Mouse (Mus musculus): ENCODE measurements around the gene Cacna1a. TPM values are rescaled to one million over a fixed set of nuclear protein-coding genes. Genes with fewer than 3 reads are reported as not detected.

The Cacna1a gene
- total and polyA plus RNA-seq, 3 experiments = 3.2 to 5.1 TPM; not detected in 1

GRCm38 (mm10) chr8:84429014-84429413 lies 40.8 kb downstream of the Cacna1a start:
- Histone ChIP-seq H3K9me3 (replicated peaks; ENCODE audit: insufficient read depth, low read length) (no peaks in the 10 kb centered on the region), H3K4me1 (ENCODE audit: control insufficient read depth in 1 of 2, insufficient read depth in 2 of 2, low read length in 2 of 2) (no peaks in the 10 kb centered on the region), H3K79me2 (ENCODE audit: control insufficient read depth, insufficient read depth, low read length, poor library complexity) (no peaks in the 10 kb centered on the region), H3K27ac (ENCODE audit: control insufficient read depth, low read depth, low read length) (no peak overlapping the region), H3K27me3 (ENCODE audit: control insufficient read depth in 1 of 2, insufficient read depth in 2 of 2, low read length in 2 of 2) (0 out of 4 replicates have a peak, but pooled peaks cover 0 to 6% of the 10 kb centered on the region in 2 experiments), H3K9ac (ENCODE audit: control insufficient read depth, low read depth, low read length, poor library complexity, severe bottlenecking) (no peak overlapping the region), H3K4me3 (ENCODE audit: control insufficient read depth in 1 of 2, insufficient read depth in 1 of 2, low read depth in 2 of 2, low read length in 2 of 2) (no peak overlapping the region), H3K36me3 (ENCODE audit: control insufficient read depth in 1 of 2, insufficient read depth in 2 of 2, low read length in 2 of 2) (no peaks in the 10 kb centered on the region)
- TF ChIP-seq ELF1 (IDR thresholded peaks at IDR 0.05; ENCODE audit: low read depth, low read length) (no peak), KAT2A (conservative IDR thresholded peaks at IDR 0.05; ENCODE audit: low read depth, low read length) (no peak)
- DNase-seq (ENCODE audit: low read depth, low spot score) = no peak

GRCm38 (mm10) chr8:84429492-84429891 lies 41.3 kb downstream of the Cacna1a start:
- H3K27ac ChIP-seq (ENCODE audit: control insufficient read depth, low read depth, low read length) = no peak overlapping the region
- 0 out of 4 replicates have a peak, but pooled peaks cover 0 to 6% of the 10 kb centered on the region in 2 experiments for H3K27me3 ChIP-seq (ENCODE audit: control insufficient read depth in 1 of 2, insufficient read depth in 2 of 2, low read length in 2 of 2)
- H3K4me1 ChIP-seq (ENCODE audit: control insufficient read depth in 1 of 2, insufficient read depth in 2 of 2, low read length in 2 of 2) = no peaks in the 10 kb centered on the region
- H3K9ac ChIP-seq (ENCODE audit: control insufficient read depth, low read depth, low read length, poor library complexity, severe bottlenecking) = no peak overlapping the region
- no peaks in the 10 kb centered on the region for H3K36me3 ChIP-seq (ENCODE audit: control insufficient read depth in 1 of 2, insufficient read depth in 2 of 2, low read length in 2 of 2)
- no peak for TF ChIP-seq HCFC1 (IDR thresholded peaks at IDR 0.05; ENCODE audit: low read depth, low read length)
- no peaks in the 10 kb centered on the region for H3K9me3 ChIP-seq (replicated peaks; ENCODE audit: insufficient read depth, low read length)
- H3K4me3 ChIP-seq (ENCODE audit: control insufficient read depth in 1 of 2, insufficient read depth in 1 of 2, low read depth in 2 of 2, low read length in 2 of 2) = no peak overlapping the region
- DNase-seq (ENCODE audit: low read depth, low spot score) = no peak
- H3K79me2 ChIP-seq (ENCODE audit: control insufficient read depth, insufficient read depth, low read length, poor library complexity) = no peaks in the 10 kb centered on the region

GRCm38 (mm10) chr8:84435370-84435769 lies 47.1 kb downstream of the Cacna1a start:
- no peaks in the 10 kb centered on the region for H3K9me3 ChIP-seq (replicated peaks; ENCODE audit: insufficient read depth, low read length)
- peaks cover 0 to 5% of the 10 kb centered on the region in 2 experiments; a peak in 2 of 4 replicates for H3K27me3 ChIP-seq (ENCODE audit: control insufficient read depth in 1 of 2, insufficient read depth in 2 of 2, low read length in 2 of 2)
- H3K36me3 ChIP-seq (ENCODE audit: control insufficient read depth in 1 of 2, insufficient read depth in 2 of 2, low read length in 2 of 2) = no peaks in the 10 kb centered on the region
- no peak overlapping the region for H3K9ac ChIP-seq (ENCODE audit: control insufficient read depth, low read depth, low read length, poor library complexity, severe bottlenecking)
- no peak for TF ChIP-seq TBP (IDR thresholded peaks at IDR 0.05; ENCODE audit: low read depth, low read length)
- no peak for TF ChIP-seq E2F4 (IDR thresholded peaks at IDR 0.05; ENCODE audit: borderline replicate concordance, low read depth, low read length)
- TF ChIP-seq BHLHE40 (IDR thresholded peaks at IDR 0.05; ENCODE audit: borderline replicate concordance, low read depth, low read length) = no peak
- TF ChIP-seq ZKSCAN1 (IDR thresholded peaks at IDR 0.05; ENCODE audit: low read depth, low read length) = no peak
- no peak for TF ChIP-seq MYC (IDR thresholded peaks at IDR 0.05; ENCODE audit: low read depth, low read length)
- TF ChIP-seq ZC3H11A (IDR thresholded peaks at IDR 0.05; ENCODE audit: low read depth, low read length) = no peak
- no peak for TF ChIP-seq EP300 (IDR thresholded peaks at IDR 0.05; ENCODE audit: low read depth in 1 of 2, low read length in 2 of 2)
- TF ChIP-seq SMC3 (IDR thresholded peaks at IDR 0.05; ENCODE audit: low read depth, low read length) = no peak
- TF ChIP-seq MEF2A (IDR thresholded peaks at IDR 0.05; ENCODE audit: extremely low read depth, insufficient replicate concordance, low read depth, low read length, poor library complexity, severe bottlenecking) = no peak
- no peak for TF ChIP-seq CTCF (IDR thresholded peaks at IDR 0.05 in 2 of 3, conservative IDR thresholded peaks at IDR 0.05 in 1 of 3; ENCODE audit: control insufficient read depth in 1 of 3, insufficient read depth in 1 of 3, low read depth in 2 of 3, low read length in 3 of 3, poor library complexity in 1 of 3, severe bottlenecking in 1 of 3)
- no peak for TF ChIP-seq GATA1 (IDR thresholded peaks at IDR 0.05; ENCODE audit: low read depth, low read length)
- no peak for TF ChIP-seq USF2 (IDR thresholded peaks at IDR 0.05; ENCODE audit: borderline replicate concordance in 1 of 2, insufficient read depth in 1 of 2, low read depth in 1 of 2, low read length in 2 of 2)
- TF ChIP-seq TCF12 (IDR thresholded peaks at IDR 0.05; ENCODE audit: low read depth, low read length) = no peak
- no peak for TF ChIP-seq MAFK (IDR thresholded peaks at IDR 0.05; ENCODE audit: borderline replicate concordance, low read depth, low read length)
- TF ChIP-seq ZNF384 (IDR thresholded peaks at IDR 0.05; ENCODE audit: low read depth, low read length) = no peak
- no peak for TF ChIP-seq CHD2 (IDR thresholded peaks at IDR 0.05; ENCODE audit: low read length)
- TF ChIP-seq ETS1 (IDR thresholded peaks at IDR 0.05; ENCODE audit: low read depth, low read length) = no peak
- TF ChIP-seq GABPA (IDR thresholded peaks at IDR 0.05; ENCODE audit: low read depth, low read length) = no peak
- TF ChIP-seq MAZ (IDR thresholded peaks at IDR 0.05; ENCODE audit: low read depth, low read length) = no peak
- no peak for TF ChIP-seq USF1 (IDR thresholded peaks at IDR 0.05; ENCODE audit: low read depth, low read length)
- H3K4me1 ChIP-seq (ENCODE audit: control insufficient read depth in 1 of 2, insufficient read depth in 2 of 2, low read length in 2 of 2) = no peaks in the 10 kb centered on the region
- no peak overlapping the region for H3K27ac ChIP-seq (ENCODE audit: control insufficient read depth, low read depth, low read length)
- no peak overlapping the region for H3K4me3 ChIP-seq (ENCODE audit: control insufficient read depth in 1 of 2, insufficient read depth in 1 of 2, low read depth in 2 of 2, low read length in 2 of 2)
- no peak for DNase-seq (ENCODE audit: low read depth, low spot score)
- no peaks in the 10 kb centered on the region for H3K79me2 ChIP-seq (ENCODE audit: control insufficient read depth, insufficient read depth, low read length, poor library complexity)

All from MEL (cell line).